Mouse (Mus musculus): ENCODE results near the gene Plac1. TPM values are rescaled to one million over a fixed set of nuclear protein-coding genes. Genes with fewer than 3 reads are reported as not detected.

The Plac1 gene
- polyA plus RNA-seq, 1 experiment from 2014 or later: 14.9 TPM

GRCm38 (mm10) chrX:53176296-53176695 is 63.6 kb downstream of the Plac1 start:
- 86% methylated on average over 5 of the region's 5 CpGs for WGBS (ENCODE audit: insufficient replicate concordance)
- Histone ChIP-seq H3K4me1 (ENCODE audit: control insufficient read depth, insufficient read depth, low read length) (no peaks in the 10 kb centered on the region), H3K27ac (ENCODE audit: low read depth, low read length) (no peak overlapping the region), H3K9me3 (replicated peaks; ENCODE audit: control insufficient read depth, low read length) (no peaks in the 10 kb centered on the region), H3K9ac (ENCODE audit: low read depth, low read length) (no peak overlapping the region), H3K4me3 (ENCODE audit: low read depth, low read length) (no peak overlapping the region), H3K27me3 (ENCODE audit: control insufficient read depth, insufficient read depth, low read length) (no peaks in the 10 kb centered on the region), H3K36me3 (ENCODE audit: control insufficient read depth, insufficient read depth, low read length) (no peaks in the 10 kb centered on the region), H3K4me2 (no peak overlapping the region)
- ATAC-seq (replicated peaks; ENCODE audit: insufficient number of reproducible peaks, low FRiP score, low TSS enrichment): no peak

- Histone ChIP-seq H3K9ac (ENCODE audit: low read depth, low read length) (no peak overlapping the region), H3K9me3 (replicated peaks; ENCODE audit: control insufficient read depth, low read length) (no peaks in the 10 kb centered on the region), H3K4me1 (ENCODE audit: control insufficient read depth, insufficient read depth, low read length) (peaks cover 7% of the 10 kb centered on the region), H3K4me2 (no peak overlapping the region), H3K27ac (ENCODE audit: low read depth, low read length) (no peak overlapping the region), H3K27me3 (ENCODE audit: control insufficient read depth, insufficient read depth, low read length) (no peaks in the 10 kb centered on the region), H3K4me3 (ENCODE audit: low read depth, low read length) (no peak overlapping the region), H3K36me3 (ENCODE audit: control insufficient read depth, insufficient read depth, low read length) (no peaks in the 10 kb centered on the region)
- 69% methylated on average over 2 of the region's 2 CpGs for WGBS (ENCODE audit: insufficient replicate concordance)
- ATAC-seq (replicated peaks; ENCODE audit: insufficient number of reproducible peaks, low FRiP score, low TSS enrichment): no peak
These were observed 71.3 kb downstream of the Plac1 start for GRCm38 (mm10) chrX:53168623-53169022.

- Histone ChIP-seq H3K27me3 (ENCODE audit: control insufficient read depth, insufficient read depth, low read length) (no peaks in the 10 kb centered on the region), H3K9me3 (replicated peaks; ENCODE audit: control insufficient read depth, low read length) (no peaks in the 10 kb centered on the region), H3K36me3 (ENCODE audit: control insufficient read depth, insufficient read depth, low read length) (no peaks in the 10 kb centered on the region), H3K4me1 (ENCODE audit: control insufficient read depth, insufficient read depth, low read length) (peaks cover 8% of the 10 kb centered on the region), H3K9ac (ENCODE audit: low read depth, low read length) (no peak overlapping the region), H3K27ac (ENCODE audit: low read depth, low read length) (peak overlapping the region; percentile 86), H3K4me3 (ENCODE audit: low read depth, low read length) (no peak overlapping the region), H3K4me2 (no peak overlapping the region)
- peak; percentile 82 for ATAC-seq (replicated peaks; ENCODE audit: insufficient number of reproducible peaks, low FRiP score, low TSS enrichment)
- 42% methylated on average over 4 of the region's 4 CpGs for WGBS (ENCODE audit: insufficient replicate concordance)
These were observed 72.9 kb downstream of the Plac1 start for GRCm38 (mm10) chrX:53166901-53167525.

- no peak for ATAC-seq (replicated peaks; ENCODE audit: insufficient number of reproducible peaks, low FRiP score, low TSS enrichment)
- no peaks in the 10 kb centered on the region for H3K27me3 ChIP-seq (ENCODE audit: control insufficient read depth, insufficient read depth, low read length)
- no peaks in the 10 kb centered on the region for H3K36me3 ChIP-seq (ENCODE audit: control insufficient read depth, insufficient read depth, low read length)
- H3K4me1 ChIP-seq (ENCODE audit: control insufficient read depth, insufficient read depth, low read length): peaks cover 9% of the 10 kb centered on the region
- H3K27ac ChIP-seq (ENCODE audit: low read depth, low read length): peak overlapping the region; percentile 86
- no peak overlapping the region for H3K4me3 ChIP-seq (ENCODE audit: low read depth, low read length)
- no peak overlapping the region for H3K4me2 ChIP-seq
- 53% methylated on average over 15 of the region's 15 CpGs for WGBS (ENCODE audit: insufficient replicate concordance)
- no peaks in the 10 kb centered on the region for H3K9me3 ChIP-seq (replicated peaks; ENCODE audit: control insufficient read depth, low read length)
- no peak overlapping the region for H3K9ac ChIP-seq (ENCODE audit: low read depth, low read length)
These were observed 73.5 kb downstream of the Plac1 start for GRCm38 (mm10) chrX:53166251-53166900.

GRCm38 (mm10) chrX:53162589-53162988 is 77.3 kb downstream of the Plac1 start:
- no peak overlapping the region for H3K9ac ChIP-seq (ENCODE audit: low read depth, low read length)
- 63% methylated on average over 4 of the region's 4 CpGs for WGBS (ENCODE audit: insufficient replicate concordance)
- H3K27ac ChIP-seq (ENCODE audit: low read depth, low read length): no peak overlapping the region
- no peaks in the 10 kb centered on the region for H3K27me3 ChIP-seq (ENCODE audit: control insufficient read depth, insufficient read depth, low read length)
- no peaks in the 10 kb centered on the region for H3K36me3 ChIP-seq (ENCODE audit: control insufficient read depth, insufficient read depth, low read length)
- no peak for ATAC-seq (replicated peaks; ENCODE audit: insufficient number of reproducible peaks, low FRiP score, low TSS enrichment)
- H3K4me1 ChIP-seq (ENCODE audit: control insufficient read depth, insufficient read depth, low read length): peaks cover 13% of the 10 kb centered on the region
- no peaks in the 10 kb centered on the region for H3K9me3 ChIP-seq (replicated peaks; ENCODE audit: control insufficient read depth, low read length)
- H3K4me2 ChIP-seq: no peak overlapping the region
- H3K4me3 ChIP-seq (ENCODE audit: low read depth, low read length): no peak overlapping the region

- H3K27me3 ChIP-seq (ENCODE audit: control insufficient read depth, insufficient read depth, low read length): no peaks in the 10 kb centered on the region
These were observed 78.3 kb downstream of the Plac1 start for GRCm38 (mm10) chrX:53161583-53161982.

GRCm38 (mm10) chrX:53161115-53161514 is 78.8 kb downstream of the Plac1 start:
- Histone ChIP-seq H3K4me2 (no peak overlapping the region), H3K27me3 (ENCODE audit: control insufficient read depth, insufficient read depth, low read length) (no peaks in the 10 kb centered on the region), H3K9me3 (replicated peaks; ENCODE audit: control insufficient read depth, low read length) (no peaks in the 10 kb centered on the region), H3K4me1 (ENCODE audit: control insufficient read depth, insufficient read depth, low read length) (peaks cover 7% of the 10 kb centered on the region; the same call in 1 of the 2 replicates), H3K36me3 (ENCODE audit: control insufficient read depth, insufficient read depth, low read length) (no peaks in the 10 kb centered on the region), H3K27ac (ENCODE audit: low read depth, low read length) (peak overlapping the region; percentile 37; the same call in 1 of the 2 replicates), H3K4me3 (ENCODE audit: low read depth, low read length) (no peak overlapping the region), H3K9ac (ENCODE audit: low read depth, low read length) (no peak overlapping the region)
- ATAC-seq (replicated peaks; ENCODE audit: insufficient number of reproducible peaks, low FRiP score, low TSS enrichment): no peak
- WGBS (ENCODE audit: insufficient replicate concordance): 25% methylated on average over 5 of the region's 5 CpGs

More at GRCm38 (mm10) chrX:53161583-53161982, 78.3 kb downstream of the Plac1 start:
- Histone ChIP-seq H3K27ac (ENCODE audit: low read depth, low read length) (peak overlapping the region; percentile 37; the same call in 1 of the 2 replicates), H3K4me3 (ENCODE audit: low read depth, low read length) (no peak overlapping the region), H3K4me2 (no peak overlapping the region), H3K9ac (ENCODE audit: low read depth, low read length) (no peak overlapping the region), H3K36me3 (ENCODE audit: control insufficient read depth, insufficient read depth, low read length) (no peaks in the 10 kb centered on the region), H3K4me1 (ENCODE audit: control insufficient read depth, insufficient read depth, low read length) (peaks cover 9% of the 10 kb centered on the region), H3K9me3 (replicated peaks; ENCODE audit: control insufficient read depth, low read length) (no peaks in the 10 kb centered on the region)
- WGBS (ENCODE audit: insufficient replicate concordance): 39% methylated on average over 4 of the region's 4 CpGs
- no peak for ATAC-seq (replicated peaks; ENCODE audit: insufficient number of reproducible peaks, low FRiP score, low TSS enrichment)

- no peaks in the 10 kb centered on the region; the same call in 1 of the 2 replicates for H3K27me3 ChIP-seq (ENCODE audit: control insufficient read depth, insufficient read depth, low read length)
- H3K27ac ChIP-seq (ENCODE audit: low read depth, low read length): no peak overlapping the region
- no peak for ATAC-seq (replicated peaks; ENCODE audit: insufficient number of reproducible peaks, low FRiP score, low TSS enrichment)
- no peak overlapping the region for H3K4me2 ChIP-seq
- 59% methylated on average over 2 of the region's 2 CpGs for WGBS (ENCODE audit: insufficient replicate concordance)
- no peak overlapping the region for H3K4me3 ChIP-seq (ENCODE audit: low read depth, low read length)
- no peaks in the 10 kb centered on the region for H3K4me1 ChIP-seq (ENCODE audit: control insufficient read depth, insufficient read depth, low read length)
- H3K9ac ChIP-seq (ENCODE audit: low read depth, low read length): no peak overlapping the region
- H3K36me3 ChIP-seq (ENCODE audit: control insufficient read depth, insufficient read depth, low read length): no peaks in the 10 kb centered on the region
- H3K9me3 ChIP-seq (replicated peaks; ENCODE audit: control insufficient read depth, low read length): no peaks in the 10 kb centered on the region
These were observed 91.9 kb downstream of the Plac1 start for GRCm38 (mm10) chrX:53148039-53148438.
